Mouse (Mus musculus) bone marrow, adult 2 months (tissue): ENCODE measurements at regions not wholly inside any gene's neighbourhood (a gene's known extent, or its start where the extent isn't known, plus 50 kb on each side); places are given as distances from the start of the nearest gene placed in this dataset.

Experiments
- CTCF ChIP-seq: fragments of 200-500 bp; IDR thresholded peaks from 2 replicates; pipeline ENCODE4 v1.5.1; 2011; ENCODE audit warnings: low read length, control low read depth; ENCODE audit not compliant: control insufficient read depth, insufficient read depth
- POLR2A ChIP-seq: fragments of 200-500 bp; IDR thresholded peaks from 2 replicates; pipeline ENCODE4 v1.6.1; 2011; ENCODE audit warnings: low read depth, mild to moderate bottlenecking, control low read depth, low read length, borderline replicate concordance; ENCODE audit not compliant: control insufficient read depth

- TF ChIP-seq CTCF, result no peak
- no peak for TF ChIP-seq POLR2A
Measured at GRCm38 (mm10) chr2:146745012-146745682, 110.5 kb upstream of the Kiz start.
